Comparison of ENCODE assay signal across 9 mouse cellular contexts in the genomic region with DNA sequence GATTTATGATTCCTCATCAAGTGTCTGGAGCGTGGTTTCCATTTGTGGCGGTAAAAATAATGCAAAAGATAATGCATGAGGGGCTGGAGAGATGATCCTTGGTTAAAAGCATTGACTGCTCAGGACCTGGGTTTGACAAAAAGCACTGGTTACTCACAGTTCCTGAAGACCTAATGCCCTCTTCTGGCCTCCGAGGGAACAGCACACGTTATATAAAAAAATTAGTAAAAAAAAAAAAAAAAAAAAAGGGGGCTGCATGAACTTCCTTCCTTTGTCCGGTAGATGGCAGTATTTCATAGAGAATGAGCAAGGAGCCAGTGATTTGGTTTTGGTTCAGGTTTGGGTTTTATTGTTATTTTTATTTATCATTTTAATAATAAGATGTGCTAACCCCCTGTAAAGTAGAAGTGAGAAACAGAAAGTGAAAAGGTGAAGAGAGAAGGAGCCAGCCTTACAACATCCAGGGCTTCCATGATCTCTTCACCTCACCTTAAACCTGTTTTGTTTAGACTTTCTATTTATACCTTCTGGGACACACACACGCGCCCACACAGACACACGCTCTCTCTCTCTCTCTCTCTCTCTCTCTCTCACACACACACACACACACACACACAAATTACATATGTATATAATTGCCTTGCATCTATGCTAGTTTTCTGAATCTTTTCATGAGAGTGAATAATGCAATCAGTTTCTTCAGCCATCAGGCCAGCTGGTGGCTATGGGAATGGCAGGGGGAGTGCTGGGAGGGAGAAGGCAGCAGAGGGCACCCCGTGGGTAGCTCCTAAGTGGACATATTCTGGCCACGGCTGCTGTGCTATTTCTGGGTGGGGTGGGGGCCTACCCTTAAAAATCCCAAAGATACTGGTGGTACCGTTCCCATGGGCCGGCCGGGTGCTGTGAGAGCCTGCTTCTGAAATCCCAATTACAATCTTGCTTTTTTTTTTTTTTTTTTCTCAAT.
DNase-seq lines count a peak whose midpoint lies in the region; ATAC-seq and TF ChIP-seq lines count a peak whose summit lies in the region.
"Had no signal": no experiment of that assay in that cellular context is flagged by ENCODE, and none has a peak within 500 bp of the region (broad histone marks: within the 10 kb centered on the region; RNA-seq: fewer than 3 reads in every experiment).

No protein-coding gene starts in this region.

- 30% methylated on average over 13 of the region's 13 CpGs for WGBS in heart, embryonic 12.5 days
- 22% methylated on average over 13 of the region's 13 CpGs for WGBS in cerebellum, adult 2 months
- 30% methylated on average over 13 of the region's 13 CpGs for WGBS in midbrain, embryonic 16.5 days

- H3K36me3 ChIP-seq in heart, embryonic 12.5 days = no peaks in the 10 kb centered on the region
- no peaks in the 10 kb centered on the region for H3K36me3 ChIP-seq in E14TG2a.4 (ENCODE audit: insufficient read depth, low read length)
- H3K36me3 ChIP-seq in midbrain, embryonic 16.5 days (ENCODE audit: control insufficient read depth, insufficient read depth, low read length) = no peaks in the 10 kb centered on the region
- H3K36me3 ChIP-seq: liver, embryonic 15.5 days had no signal

- TF ChIP-seq CTCF in E14TG2a.4 (conservative IDR thresholded peaks at IDR 0.05; ENCODE audit: low read length) = peak; percentile 97
- TF ChIP-seq CTCF in cerebellum, adult 2 months (IDR thresholded peaks at IDR 0.05; ENCODE audit: borderline replicate concordance, insufficient read depth, low read depth, low read length) = peak; percentile 32; the same call in 1 of the 2 replicates
- peak; percentile 89 for TF ChIP-seq CTCF in layer of hippocampus, adult 2 months (conservative IDR thresholded peaks at IDR 0.05)

- no peak for ATAC-seq in heart, embryonic 12.5 days (ENCODE audit: insufficient number of reproducible peaks, low FRiP score)
- peak; percentile 57; the same call in 1 of the 2 replicates for ATAC-seq in midbrain, embryonic 16.5 days

- no peak overlapping the region for H3K27ac ChIP-seq in heart, embryonic 12.5 days (ENCODE audit: poor library complexity, severe bottlenecking)
- no peak overlapping the region for H3K27ac ChIP-seq in cerebellum, adult 2 months (ENCODE audit: insufficient read depth, low read length)
- H3K27ac ChIP-seq in layer of hippocampus, adult 2 months = no peak overlapping the region
- no peak overlapping the region for H3K27ac ChIP-seq in midbrain, embryonic 16.5 days (ENCODE audit: low read length)
- H3K27ac ChIP-seq: liver, embryonic 15.5 days had no signal

- H3K4me1 ChIP-seq in heart, embryonic 12.5 days (replicated peaks) = no peaks in the 10 kb centered on the region
- H3K4me1 ChIP-seq in E14TG2a.4 (replicated peaks; ENCODE audit: low read depth, low read length) = peaks cover 11% of the 10 kb centered on the region
- H3K4me1 ChIP-seq in cerebellum, adult 2 months (ENCODE audit: control insufficient read depth, insufficient read depth, low read length) = 0 out of 2 replicates have a peak, but pooled peaks cover 4% of the 10 kb centered on the region
- peaks cover 5% of the 10 kb centered on the region; the same call in 1 of the 2 replicates for H3K4me1 ChIP-seq in midbrain, embryonic 16.5 days (ENCODE audit: control insufficient read depth, insufficient read depth, low read length)
- H3K4me1 ChIP-seq: liver, embryonic 15.5 days had no signal

- H3K4me2 ChIP-seq in heart, embryonic 12.5 days = no peak overlapping the region
- no peak overlapping the region for H3K4me2 ChIP-seq in midbrain, embryonic 16.5 days (ENCODE audit: low read length)
- H3K4me2 ChIP-seq: liver, embryonic 15.5 days had no signal

- H3K4me3 ChIP-seq in heart, embryonic 12.5 days = no peak overlapping the region
- no peak overlapping the region for H3K4me3 ChIP-seq in E14TG2a.4 (replicated peaks; ENCODE audit: low read length)
- peak overlapping the region; percentile 16 for H3K4me3 ChIP-seq in cerebellum, adult 2 months (replicated peaks; ENCODE audit: insufficient read depth, low read depth, low read length)
- no peak overlapping the region for H3K4me3 ChIP-seq in layer of hippocampus, adult 2 months
- H3K4me3 ChIP-seq in midbrain, embryonic 16.5 days (ENCODE audit: low read depth, low read length) = no peak overlapping the region
- H3K4me3 ChIP-seq: liver, embryonic 15.5 days had no signal

- H3K27me3 ChIP-seq in heart, embryonic 12.5 days (replicated peaks) = 0 out of 2 replicates have a peak, but pooled peaks cover 3% of the 10 kb centered on the region
- peaks cover 3% of the 10 kb centered on the region; the same call in 1 of the 2 replicates for H3K27me3 ChIP-seq in E14TG2a.4 (ENCODE audit: insufficient read depth, low read length)
- no peaks in the 10 kb centered on the region for H3K27me3 ChIP-seq in cerebellum, adult 2 months (ENCODE audit: control insufficient read depth, insufficient read depth, low read length)
- H3K27me3 ChIP-seq in midbrain, embryonic 16.5 days (ENCODE audit: control insufficient read depth, insufficient read depth, low read depth, low read length) = no peaks in the 10 kb centered on the region
- H3K27me3 ChIP-seq: liver, embryonic 15.5 days had no signal

- H3K9me3 ChIP-seq in heart, embryonic 12.5 days (replicated peaks) = no peaks in the 10 kb centered on the region
- H3K9me3 ChIP-seq in E14TG2a.4 (ENCODE audit: low read length) = no peaks in the 10 kb centered on the region
- no peaks in the 10 kb centered on the region for H3K9me3 ChIP-seq in midbrain, embryonic 16.5 days (replicated peaks; ENCODE audit: control insufficient read depth, low read length, poor library complexity, severe bottlenecking)
- H3K9me3 ChIP-seq: liver, embryonic 15.5 days had no signal

- TF ChIP-seq POLR2A in cerebellum, adult 2 months (IDR thresholded peaks at IDR 0.05; ENCODE audit: borderline replicate concordance, insufficient read depth, low read length) = no peak

- no peak overlapping the region for H3K9ac ChIP-seq in heart, embryonic 12.5 days
- no peak overlapping the region for H3K9ac ChIP-seq in midbrain, embryonic 16.5 days (ENCODE audit: low read depth, low read length)
- H3K9ac ChIP-seq: liver, embryonic 15.5 days had no signal

- DNase-seq in heart, adult 8-10 months (ENCODE audit: low spot score) = peak; percentile 0
- DNase-seq in cerebellum, adult 2 months = peak; percentile 43 to 51
- DNase-seq in frontal cortex, postnatal 10 days (ENCODE audit: low spot score in 2 of 2) = peak; percentile 11 to 32
- peak; percentile 15 to 49 for DNase-seq in layer of hippocampus, adult 2 months (ENCODE audit: low spot score in 2 of 2)
- no peak for DNase-seq in urinary bladder, postnatal 4 days (ENCODE audit: low spot score in 2 of 2)

Comparison
In these comparisons a context has a peak if more than half of its experiments do, and no peak if none do; other contexts are left out.
1. DNase-seq: peak in heart, adult 8-10 months (single experiment), cerebellum, adult 2 months (2 of 2), frontal cortex, postnatal 10 days (2 of 2) and layer of hippocampus, adult 2 months (2 of 2); none in urinary bladder, postnatal 4 days (0 of 2).
2. CTCF ChIP-seq: peak in every context shown above with its lines; median percentile 97 in E14TG2a.4; 89 in layer of hippocampus, adult 2 months; 32 in cerebellum, adult 2 months.